Comparison of ENCODE assay signal across 19 mouse cellular contexts in the genomic region with DNA sequence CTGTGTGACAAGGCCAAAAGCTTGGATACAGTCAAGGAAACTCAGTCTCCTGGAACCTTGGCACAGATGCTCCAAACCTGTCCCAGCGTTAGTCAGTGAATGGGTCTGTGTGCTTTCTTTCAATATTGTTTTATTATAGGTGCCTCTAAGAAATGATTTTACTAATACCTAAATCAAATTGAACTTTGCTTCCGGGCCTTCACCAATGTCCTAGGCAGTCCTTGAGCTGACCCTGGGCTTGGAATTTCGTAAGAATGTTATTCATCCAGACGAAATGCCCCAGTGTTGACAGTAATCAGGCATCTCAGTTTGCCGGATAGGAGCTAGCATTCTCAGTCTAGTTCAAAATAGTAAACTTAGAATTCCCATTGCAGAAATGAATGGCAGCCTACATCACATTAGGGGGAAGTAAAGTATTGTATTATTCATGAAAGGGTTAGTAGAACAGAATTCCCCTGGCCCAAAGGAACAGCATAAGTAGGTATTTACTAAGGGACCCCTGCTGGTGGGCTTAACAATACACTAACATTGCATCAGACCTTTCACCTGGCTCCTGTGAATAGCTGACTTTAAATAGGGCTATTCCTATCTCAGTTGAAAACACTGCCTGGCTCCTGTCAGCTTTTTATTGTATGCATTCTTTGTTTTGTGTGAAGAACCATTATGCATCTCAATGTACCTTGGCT.
"Had no signal": no experiment of that assay in that cellular context is flagged by ENCODE, and none has a peak within 500 bp of the region (broad histone marks: within the 10 kb centered on the region; RNA-seq: fewer than 3 reads in every experiment).

No protein-coding gene starts in this region.

- H3K4me3 ChIP-seq: left cerebral cortex, adult 2 months; limb, embryonic 12.5 days; limb, embryonic 15.5 days; liver, embryonic 13.5 days; midbrain, embryonic 12.5 days; myocyte; neural tube, embryonic 13.5 days; stomach, embryonic 15.5 days had no signal

- H3K27me3 ChIP-seq: limb, embryonic 12.5 days; limb, embryonic 15.5 days; liver, embryonic 13.5 days; midbrain, embryonic 12.5 days; neural tube, embryonic 13.5 days; stomach, embryonic 15.5 days had no signal

- H3K9ac ChIP-seq: limb, embryonic 12.5 days; limb, embryonic 15.5 days; liver, embryonic 13.5 days; midbrain, embryonic 12.5 days; neural tube, embryonic 13.5 days; stomach, embryonic 15.5 days had no signal

- H3K27ac ChIP-seq: kidney, postnatal 0 days; left cerebral cortex, adult 2 months; limb, embryonic 12.5 days; limb, embryonic 15.5 days; liver, embryonic 13.5 days; midbrain, embryonic 12.5 days; neural tube, embryonic 13.5 days; stomach, embryonic 15.5 days had no signal

- H3K4me2 ChIP-seq: limb, embryonic 12.5 days; limb, embryonic 15.5 days; liver, embryonic 13.5 days; midbrain, embryonic 12.5 days; neural tube, embryonic 13.5 days; stomach, embryonic 15.5 days had no signal

- ATAC-seq: midbrain, embryonic 16.5 days had no signal

- H3K9me3 ChIP-seq: limb, embryonic 12.5 days; limb, embryonic 15.5 days; liver, embryonic 13.5 days; midbrain, embryonic 12.5 days; neural tube, embryonic 13.5 days; stomach, embryonic 15.5 days had no signal

- DNase-seq: kidney, adult 2 months; kidney, postnatal 36 days; layer of hippocampus, postnatal 36 days; left cerebral cortex, postnatal 4 days; liver, embryonic 13.5 days; lung, adult 2 months; lung, postnatal 14 days; lung, postnatal 4 days; retina, postnatal 1 day; thymus, postnatal 25 days had no signal
